Mouse (Mus musculus) heart, embryonic 12.5 days (tissue): Measurements from ENCODE around the gene Myo1a. TPM values are rescaled to one million over a fixed set of nuclear protein-coding genes. Genes with fewer than 3 reads are reported as not detected.
"Not testable (repeated sequence)": the region's sequence is repeated elsewhere in the genome, so short reads cannot be mapped to it uniquely, and the experiment has no call there.

Source experiments
- ATAC-seq: fragments of 200-750 bp; cut with Nextera tagmentation; 2 replicates; pipeline ENCODE4 v1.8.0; 2017; ENCODE audit warnings: moderate TSS enrichment, moderate library complexity; ENCODE audit not compliant: insufficient number of reproducible peaks, low FRiP score
- H3K27ac ChIP-seq: fragments of 300-500 bp; sonication (generic); 2 replicates; pipeline ENCODE4 v1.5.1; 2016; ENCODE audit warnings: mild to moderate bottlenecking, moderate library complexity; ENCODE audit not compliant: poor library complexity, severe bottlenecking
- H3K27me3 ChIP-seq: fragments of 300-500 bp; sonication (generic); replicated peaks from 2 replicates; pipeline ENCODE4 v1.6.1; 2016; ENCODE audit warnings: mild to moderate bottlenecking, moderate library complexity
- H3K36me3 ChIP-seq: fragments of 300-500 bp; sonication (generic); 2 replicates; pipeline ENCODE4 v1.6.1; 2016; ENCODE audit warnings: mild to moderate bottlenecking, moderate library complexity
- H3K4me1 ChIP-seq: fragments of 300-500 bp; sonication (generic); replicated peaks from 2 replicates; pipeline ENCODE4 v1.6.1; 2016; ENCODE audit warnings: mild to moderate bottlenecking
- H3K4me2 ChIP-seq: fragments of 300-500 bp; sonication (generic); 2 replicates; pipeline ENCODE4 v1.6.1; 2016; ENCODE audit warnings: mild to moderate bottlenecking, moderate library complexity
- H3K4me3 ChIP-seq: fragments of 300-500 bp; sonication (generic); 2 replicates; pipeline ENCODE4 v1.5.1; 2016; ENCODE audit warnings: mild to moderate bottlenecking
- H3K9ac ChIP-seq: fragments of 300-500 bp; sonication (generic); 2 replicates; pipeline ENCODE4 v1.6.1; 2016; ENCODE audit warnings: mild to moderate bottlenecking, moderate library complexity
- H3K9me3 ChIP-seq: fragments of 300-500 bp; sonication (generic); replicated peaks from 2 replicates; pipeline ENCODE4 v1.6.1; 2016; ENCODE audit warnings: mild to moderate bottlenecking, moderate library complexity
- WGBS: fragments of 180-500 bp; shearing (Covaris S2); methylation state at CpG from one replicate; pipeline ENCODE4 v1.1.7; 2016; 5-methylcytosine and 5-hydroxymethylcytosine counted together
- polyA plus RNA-seq: library from polyadenylated mRNA; unstranded; fragments of >200 nt; fragmentation: Nextera tagmentation; extraction: Ambion mirVana; gene quantifications from 2 replicates; pipeline ENCODE4 v1.2.1, GENCODE M21; 2016

The Myo1a gene
- polyA plus RNA-seq, 1 experiment from 2014 or later: 0.32 TPM

- Histone ChIP-seq H3K9me3 (no peaks in the 10 kb centered on the region), H3K36me3 (peaks cover 60% of the 10 kb centered on the region), H3K27me3 (no peaks in the 10 kb centered on the region), H3K9ac (peak overlapping the region; percentile 44; the same call in 1 of the 2 replicates), H3K4me1 (peaks cover 31% of the 10 kb centered on the region), H3K4me3 (peak overlapping the region; percentile 48; the same call in 1 of the 2 replicates), H3K4me2 (peak overlapping the region; percentile 61), H3K27ac (peak overlapping the region; percentile 45)
- ATAC-seq: no peak
- 70% methylated on average over 8 of the region's 8 CpGs for WGBS
Measured at GRCm38 (mm10) chr10:127747254-127747653, 42.3 kb downstream of the Myo1a start.

- Histone ChIP-seq H3K9me3 (no peaks in the 10 kb centered on the region), H3K27me3 (no peaks in the 10 kb centered on the region), H3K27ac (peak overlapping the region; percentile 75), H3K4me1 (peaks cover 31% of the 10 kb centered on the region), H3K4me3 (peak overlapping the region; percentile 48), H3K9ac (peak overlapping the region; percentile 72), H3K36me3 (peaks cover 42% of the 10 kb centered on the region), H3K4me2 (peak overlapping the region; percentile 61)
- WGBS: 5% methylated on average over 8 of the region's 8 CpGs
- no peak for ATAC-seq
Measured at GRCm38 (mm10) chr10:127748847-127749612, 44.1 kb downstream of the Myo1a start.

GRCm38 (mm10) chr10:127750136-127750777 is 45.3 kb downstream of the Myo1a start:
- Histone ChIP-seq H3K4me3 (peak overlapping the region; percentile 48), H3K4me1 (peaks cover 41% of the 10 kb centered on the region), H3K27me3 (no peaks in the 10 kb centered on the region), H3K9me3 (no peaks in the 10 kb centered on the region), H3K27ac (peak overlapping the region; percentile 75), H3K4me2 (peak overlapping the region; percentile 61), H3K36me3 (peaks cover 30% of the 10 kb centered on the region), H3K9ac (peak overlapping the region; percentile 72)
- ATAC-seq: no peak
- 42% methylated on average over 24 of the region's 24 CpGs for WGBS

GRCm38 (mm10) chr10:127751548-127751947 is 46.6 kb downstream of the Myo1a start, which contains the start of gene Gpr182:
Gene Gpr182 (minus strand): TSS chr10:127751732.
- H3K9ac ChIP-seq: peak within 1 kb of the TSS; percentile 72
- H3K27me3 ChIP-seq: no peaks in the 10 kb centered on the region
- H3K36me3 ChIP-seq: peaks cover 22% of the 10 kb centered on the region
- peak within 1 kb of the TSS; percentile 75 for H3K27ac ChIP-seq
- 27% methylated on average over 8 of the region's 8 CpGs for WGBS
- peak; percentile 78 for ATAC-seq
- peak within 1 kb of the TSS; percentile 61 for H3K4me2 ChIP-seq
- peaks cover 46% of the 10 kb centered on the region for H3K4me1 ChIP-seq
- H3K9me3 ChIP-seq: no peaks in the 10 kb centered on the region
- peak within 1 kb of the TSS; percentile 48 for H3K4me3 ChIP-seq

- Histone ChIP-seq H3K4me1 (peaks cover 25% of the 10 kb centered on the region; the same call in 1 of the 2 replicates), H3K36me3 (0 out of 2 replicates have a peak, but pooled peaks cover 3% of the 10 kb centered on the region), H3K9me3 (peaks cover 6% of the 10 kb centered on the region; the same call in 1 of the 2 replicates), H3K9ac (no peak overlapping the region), H3K27ac (peak overlapping the region; percentile 72), H3K27me3 (no peaks in the 10 kb centered on the region), H3K4me2 (no peak overlapping the region), H3K4me3 (no peak overlapping the region)
- WGBS: 65% methylated on average over 6 of the region's 6 CpGs
- ATAC-seq: 0 out of 2 replicates have a peak, but pooled peaks have one; percentile 37
Measured at GRCm38 (mm10) chr10:127754566-127755166, 49.7 kb downstream of the Myo1a start.

- peak overlapping the region; percentile 72 for H3K27ac ChIP-seq
- no peak overlapping the region for H3K4me2 ChIP-seq
- no peaks in the 10 kb centered on the region for H3K36me3 ChIP-seq
- WGBS: 44% methylated on average over 3 of the region's 3 CpGs
- H3K4me1 ChIP-seq: peaks cover 20% of the 10 kb centered on the region; the same call in 1 of the 2 replicates
- no peak overlapping the region for H3K4me3 ChIP-seq
- ATAC-seq: no peak
- H3K9ac ChIP-seq: no peak overlapping the region
- H3K9me3 ChIP-seq: peaks cover 6% of the 10 kb centered on the region; the same call in 1 of the 2 replicates
- H3K27me3 ChIP-seq: no peaks in the 10 kb centered on the region
Measured at GRCm38 (mm10) chr10:127755246-127755645, 50.3 kb downstream of the Myo1a start.

- H3K4me3 ChIP-seq: peak overlapping the region; percentile 23
- H3K4me1 ChIP-seq: peaks cover 18% of the 10 kb centered on the region; the same call in 1 of the 2 replicates
- peak overlapping the region; percentile 52; the same call in 1 of the 2 replicates for H3K9ac ChIP-seq
- H3K9me3 ChIP-seq: peaks cover 6% of the 10 kb centered on the region; the same call in 1 of the 2 replicates
- H3K4me2 ChIP-seq: peak overlapping the region; percentile 62
- H3K27me3 ChIP-seq: no peaks in the 10 kb centered on the region
- no peaks in the 10 kb centered on the region for H3K36me3 ChIP-seq
- peak overlapping the region; percentile 80 for H3K27ac ChIP-seq
- WGBS: 11% methylated on average over 17 of the region's 18 CpGs
- ATAC-seq: peak; percentile 64
Measured at GRCm38 (mm10) chr10:127755770-127756468, 50.9 kb downstream of the Myo1a start.

- Histone ChIP-seq H3K27me3 (no peaks in the 10 kb centered on the region; the same call in 1 of the 2 replicates), H3K4me2 (no peak within 1 kb of the TSS), H3K36me3 (no peaks in the 10 kb centered on the region), H3K27ac (no peak within 1 kb of the TSS), H3K9me3 (peaks cover 6% of the 10 kb centered on the region; the same call in 1 of the 2 replicates), H3K4me3 (no peak within 1 kb of the TSS), H3K9ac (no peak within 1 kb of the TSS), H3K4me1 (peaks cover 14% of the 10 kb centered on the region; the same call in 1 of the 2 replicates)
- 64% methylated on average over 9 of the region's 9 CpGs for WGBS
- no peak for ATAC-seq
Measured at GRCm38 (mm10) chr10:127759181-127760110, 54.5 kb downstream of the Myo1a start, which contains the start of the genes Rdh1 and Rdh16f1. Gene Rdh1 (plus strand): TSS chr10:127759721. Gene Rdh16f1 (plus strand): TSS chr10:127759787.

GRCm38 (mm10) chr10:127762926-127763325 is 58.0 kb downstream of the Myo1a start:
- H3K9ac ChIP-seq, H3K36me3 ChIP-seq, H3K9me3 ChIP-seq, H3K4me1 ChIP-seq, H3K27ac ChIP-seq, H3K4me3 ChIP-seq, H3K4me2 ChIP-seq, ATAC-seq, H3K27me3 ChIP-seq: not testable (repeated sequence)
- 85% methylated on average over 10 of the region's 10 CpGs for WGBS
